Mouse (Mus musculus) brain, embryonic 18.5 days (tissue): ENCODE measurements around the gene Olfr1491.

Experiments used
- DNase-seq: peaks from one replicate; pipeline ENCODE4 v3.0.0-alpha.2; 2012; ENCODE audit warnings: low read depth, low spot score

The Olfr1491 gene

GRCm38 (mm10) chr19:13696968-13697367 is at the start of gene Olfr1491:
Gene Olfr1491, plus strand, starts transcription at chr19:13697268.
- DNase-seq = no peak

- DNase-seq = no peak
These were observed 46.3 kb upstream of the Olfr1491 start, which contains the start of gene Olfr1490 for GRCm38 (mm10) chr19:13650791-13651190. Gene Olfr1490, plus strand, starts transcription at chr19:13651091.

GRCm38 (mm10) chr19:13722978-13723377 is 25.9 kb downstream of the Olfr1491 start, which contains the start of gene Olfr1493-ps1:
Gene Olfr1493-ps1, plus strand, starts transcription at chr19:13723278.
- no peak for DNase-seq

- no peak for DNase-seq
These were observed 42.4 kb downstream of the Olfr1491 start, which contains the start of gene Olfr1494 for GRCm38 (mm10) chr19:13739428-13739827. Gene Olfr1494, plus strand, starts transcription at chr19:13739728.

- no peak for DNase-seq
These were observed 52.3 kb downstream of the Olfr1491 start for GRCm38 (mm10) chr19:13749366-13749765.
